Mouse (Mus musculus): ENCODE results near the gene Setdb1. TPM values are rescaled to one million over a fixed set of nuclear protein-coding genes. Genes with fewer than 3 reads are reported as not detected.

Setdb1 gene
- polyA plus RNA-seq, 1 experiment from 2014 or later = 7.5 TPM

DNA sequence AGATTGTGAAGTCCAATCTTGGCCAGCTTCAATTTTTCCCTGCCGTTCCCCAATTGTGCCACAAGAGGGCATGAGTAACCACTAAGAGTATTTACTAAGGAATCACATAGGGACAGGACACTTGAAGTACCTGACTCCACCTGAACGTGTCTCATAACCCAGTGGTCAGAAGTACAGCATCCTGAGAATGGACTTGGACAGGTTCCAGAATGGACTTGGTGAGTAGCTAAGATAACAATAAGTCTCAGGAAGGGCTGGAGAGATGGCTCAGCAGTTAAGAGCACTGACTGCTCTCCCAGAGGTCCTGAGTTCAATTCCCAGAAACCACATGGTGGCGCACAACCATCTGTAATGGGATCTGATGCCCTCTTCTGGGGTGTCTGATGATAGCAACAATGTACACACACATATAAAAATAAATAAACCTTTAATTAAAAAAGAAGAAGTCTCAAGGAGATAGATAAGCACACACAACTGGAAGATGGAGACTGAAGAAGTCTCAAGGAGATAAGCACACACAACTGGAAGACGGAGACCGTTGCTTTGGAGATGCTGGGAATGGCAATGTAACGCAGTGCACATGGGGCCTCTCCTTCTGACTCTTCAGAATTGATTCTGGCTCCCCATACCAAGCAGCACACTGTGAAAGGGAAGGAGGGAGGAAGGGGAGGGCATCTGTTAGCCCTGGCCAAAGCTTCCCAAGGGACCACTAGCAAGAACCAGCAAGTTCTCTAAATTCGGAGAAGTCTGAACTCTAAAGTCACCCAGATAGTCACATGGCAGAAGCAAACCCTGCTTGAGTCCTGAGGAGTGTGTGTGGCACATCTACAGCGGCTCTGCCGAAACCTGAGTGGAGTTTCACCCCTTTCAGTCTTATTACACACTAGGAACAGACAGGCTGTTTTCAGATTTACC lies 45.8 kb downstream of the Setdb1 start:
- ATAC-seq = peak; percentile 32; the same call in 1 of the 2 replicates
- no peak overlapping the region for H3K9ac ChIP-seq (ENCODE audit: low read depth, low read length)

DNA sequence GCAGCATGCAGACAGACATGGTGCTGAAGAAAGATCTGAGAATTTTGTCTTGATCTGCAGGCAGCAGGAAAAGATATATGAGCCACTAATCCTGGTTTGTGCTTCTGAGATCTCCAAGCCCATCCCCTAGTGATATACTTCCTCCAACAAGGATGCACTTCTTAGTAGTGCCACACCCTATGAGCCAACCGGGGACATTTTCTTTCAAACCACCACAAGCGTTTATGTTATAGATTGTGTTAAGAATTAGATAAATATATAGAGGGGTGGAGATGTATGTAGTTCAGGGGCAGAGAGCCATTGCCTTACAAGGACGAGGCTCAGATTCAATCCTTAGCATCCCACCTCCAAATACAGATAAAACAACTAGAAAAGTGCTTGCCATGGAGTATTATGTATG lies 46.5 kb downstream of the Setdb1 start:
- no peak for ATAC-seq
- H3K36me3 ChIP-seq (ENCODE audit: control insufficient read depth, insufficient read depth) = no peaks in the 10 kb centered on the region
- H3K9me3 ChIP-seq (ENCODE audit: control insufficient read depth) = no peaks in the 10 kb centered on the region
- H3K27ac ChIP-seq (ENCODE audit: low read depth, low read length) = no peak overlapping the region
- no peaks in the 10 kb centered on the region for H3K27me3 ChIP-seq (replicated peaks; ENCODE audit: control insufficient read depth, insufficient read depth, low read length)
- H3K4me1 ChIP-seq (replicated peaks; ENCODE audit: control insufficient read depth, insufficient read depth, low read length) = no peaks in the 10 kb centered on the region
- no peak overlapping the region for H3K4me2 ChIP-seq (replicated peaks; ENCODE audit: low read depth)
- no peak for TF ChIP-seq CTCF (IDR thresholded peaks at IDR 0.05; ENCODE audit: low read depth)
- H3K4me3 ChIP-seq (ENCODE audit: low read depth, low read length) = no peak overlapping the region
- 45% methylated on average over 3 of the region's 3 CpGs for WGBS
- H3K9ac ChIP-seq (ENCODE audit: low read depth, low read length) = no peak overlapping the region

More for the DNA sequence above, 45.8 kb downstream of the Setdb1 start:
- Histone ChIP-seq H3K27ac (ENCODE audit: low read depth, low read length) (no peak overlapping the region), H3K36me3 (ENCODE audit: control insufficient read depth, insufficient read depth) (no peaks in the 10 kb centered on the region), H3K27me3 (replicated peaks; ENCODE audit: control insufficient read depth, insufficient read depth, low read length) (no peaks in the 10 kb centered on the region), H3K4me1 (replicated peaks; ENCODE audit: control insufficient read depth, insufficient read depth, low read length) (no peaks in the 10 kb centered on the region; the same call in 1 of the 2 replicates), H3K9me3 (ENCODE audit: control insufficient read depth) (no peaks in the 10 kb centered on the region), H3K4me2 (replicated peaks; ENCODE audit: low read depth) (no peak overlapping the region), H3K4me3 (ENCODE audit: low read depth, low read length) (no peak overlapping the region)
- peak; percentile 85 for TF ChIP-seq CTCF (IDR thresholded peaks at IDR 0.05; ENCODE audit: low read depth)
- 68% methylated on average over 9 of the region's 9 CpGs for WGBS

DNA sequence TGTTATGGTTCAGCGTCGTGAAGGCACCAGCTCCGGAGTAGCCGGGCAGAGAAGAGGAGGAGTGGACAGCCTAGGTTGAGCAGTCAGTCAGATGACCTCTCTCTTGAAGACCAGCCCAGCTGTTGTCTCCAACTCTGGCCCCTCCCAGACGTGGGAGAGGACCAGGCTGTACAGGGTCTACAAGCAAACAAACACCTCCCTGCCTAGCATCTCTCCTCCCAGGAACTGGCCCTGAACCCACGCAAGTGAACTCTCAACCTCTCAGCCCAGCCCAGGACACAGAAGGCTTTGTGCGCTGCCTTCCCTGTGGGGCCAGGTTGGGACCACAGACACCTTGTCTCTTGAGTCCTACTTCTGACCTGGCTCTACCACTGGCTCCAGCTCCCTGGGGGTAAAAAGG lies 49.9 kb downstream of the Setdb1 start, which contains the start of gene Anxa9:
Gene Anxa9 (minus strand): TSS at position 77 of the 400 bp plus-strand sequence.
- no peak for ATAC-seq
- WGBS = 51% methylated on average over 7 of the region's 7 CpGs
- H3K36me3 ChIP-seq (ENCODE audit: control insufficient read depth, insufficient read depth) = no peaks in the 10 kb centered on the region
- no peak for TF ChIP-seq CTCF (IDR thresholded peaks at IDR 0.05; ENCODE audit: low read depth)
- no peak within 1 kb of the TSS for H3K27ac ChIP-seq (ENCODE audit: low read depth, low read length)
- H3K4me3 ChIP-seq (ENCODE audit: low read depth, low read length) = no peak within 1 kb of the TSS
- no peak within 1 kb of the TSS for H3K4me2 ChIP-seq (replicated peaks; ENCODE audit: low read depth)
- no peak within 1 kb of the TSS for H3K9ac ChIP-seq (ENCODE audit: low read depth, low read length)
- H3K4me1 ChIP-seq (replicated peaks; ENCODE audit: control insufficient read depth, insufficient read depth, low read length) = no peaks in the 10 kb centered on the region
- H3K9me3 ChIP-seq (ENCODE audit: control insufficient read depth) = no peaks in the 10 kb centered on the region
- no peaks in the 10 kb centered on the region for H3K27me3 ChIP-seq (replicated peaks; ENCODE audit: control insufficient read depth, insufficient read depth, low read length)

DNA sequence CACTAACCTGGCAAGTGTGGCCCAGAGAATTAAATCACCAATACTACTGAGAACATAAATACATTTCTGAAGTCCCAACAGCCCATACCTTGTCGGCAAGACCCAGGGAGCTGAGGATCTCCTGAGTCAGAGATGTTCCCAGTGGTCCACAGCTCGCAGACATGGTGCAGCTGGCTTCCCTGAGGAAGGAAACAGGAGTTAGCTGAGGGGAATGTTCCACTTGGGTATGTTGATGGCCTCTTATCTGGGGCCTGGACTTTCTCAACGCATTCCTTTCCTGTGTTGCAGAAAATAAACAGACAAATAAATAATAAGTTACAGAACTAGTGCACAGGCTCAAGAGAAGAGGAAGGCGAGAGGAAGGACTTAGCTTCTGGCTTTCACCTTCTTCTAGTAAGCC lies 50.8 kb downstream of the Setdb1 start:
- no peaks in the 10 kb centered on the region for H3K36me3 ChIP-seq (ENCODE audit: control insufficient read depth, insufficient read depth)
- no peak overlapping the region for H3K27ac ChIP-seq (ENCODE audit: low read depth, low read length)
- H3K4me3 ChIP-seq (ENCODE audit: low read depth, low read length) = no peak overlapping the region
- no peak for TF ChIP-seq CTCF (IDR thresholded peaks at IDR 0.05; ENCODE audit: low read depth)
- no peaks in the 10 kb centered on the region for H3K9me3 ChIP-seq (ENCODE audit: control insufficient read depth)
- no peaks in the 10 kb centered on the region for H3K4me1 ChIP-seq (replicated peaks; ENCODE audit: control insufficient read depth, insufficient read depth, low read length)
- H3K4me2 ChIP-seq (replicated peaks; ENCODE audit: low read depth) = no peak overlapping the region
- ATAC-seq = no peak
- no peak overlapping the region for H3K9ac ChIP-seq (ENCODE audit: low read depth, low read length)
- no peaks in the 10 kb centered on the region for H3K27me3 ChIP-seq (replicated peaks; ENCODE audit: control insufficient read depth, insufficient read depth, low read length)
- 67% methylated on average over 4 of the region's 4 CpGs for WGBS

DNA sequence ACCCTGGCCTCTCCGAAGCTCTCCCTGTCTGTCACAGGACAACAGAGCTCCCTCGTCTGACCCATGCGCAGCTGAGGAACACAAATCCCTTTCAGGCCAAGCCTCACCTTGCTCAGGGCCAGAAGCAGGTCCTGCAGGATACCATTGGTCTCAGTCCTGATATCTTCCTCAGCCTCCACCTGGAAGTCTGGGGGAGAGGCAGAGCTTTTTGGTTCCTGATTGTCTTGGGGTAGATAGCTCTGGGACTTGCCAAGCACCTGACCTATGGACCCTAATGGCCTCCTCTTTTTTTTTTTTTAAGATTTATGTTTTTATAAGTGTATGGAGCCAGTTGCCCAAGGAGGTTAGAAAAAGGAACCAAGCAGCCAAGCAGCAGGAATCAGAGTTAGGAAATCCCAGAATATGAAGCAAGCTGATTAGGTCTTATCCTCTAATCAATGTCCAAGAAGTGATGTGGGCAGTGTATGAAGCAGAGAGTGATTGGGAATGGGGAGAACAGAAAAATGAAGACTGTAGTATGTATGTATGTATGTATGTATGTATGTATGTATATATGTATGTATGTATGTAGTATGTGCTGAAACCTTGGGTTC lies 55.7 kb downstream of the Setdb1 start:
- no peak for TF ChIP-seq CTCF (IDR thresholded peaks at IDR 0.05; ENCODE audit: low read depth)
- H3K9me3 ChIP-seq (ENCODE audit: control insufficient read depth) = no peaks in the 10 kb centered on the region
- no peak overlapping the region for H3K27ac ChIP-seq (ENCODE audit: low read depth, low read length)
- WGBS = 50% methylated on average over 3 of the region's 3 CpGs
- peak; percentile 36; the same call in 1 of the 2 replicates for ATAC-seq
- H3K27me3 ChIP-seq (replicated peaks; ENCODE audit: control insufficient read depth, insufficient read depth, low read length) = no peaks in the 10 kb centered on the region
- no peak overlapping the region for H3K4me3 ChIP-seq (ENCODE audit: low read depth, low read length)
- peak overlapping the region; percentile 21; the same call in 1 of the 2 replicates for H3K4me2 ChIP-seq (replicated peaks; ENCODE audit: low read depth)
- no peak overlapping the region for H3K9ac ChIP-seq (ENCODE audit: low read depth, low read length)
- H3K36me3 ChIP-seq (ENCODE audit: control insufficient read depth, insufficient read depth) = no peaks in the 10 kb centered on the region; the same call in 1 of the 2 replicates
- H3K4me1 ChIP-seq (replicated peaks; ENCODE audit: control insufficient read depth, insufficient read depth, low read length) = no peaks in the 10 kb centered on the region

DNA sequence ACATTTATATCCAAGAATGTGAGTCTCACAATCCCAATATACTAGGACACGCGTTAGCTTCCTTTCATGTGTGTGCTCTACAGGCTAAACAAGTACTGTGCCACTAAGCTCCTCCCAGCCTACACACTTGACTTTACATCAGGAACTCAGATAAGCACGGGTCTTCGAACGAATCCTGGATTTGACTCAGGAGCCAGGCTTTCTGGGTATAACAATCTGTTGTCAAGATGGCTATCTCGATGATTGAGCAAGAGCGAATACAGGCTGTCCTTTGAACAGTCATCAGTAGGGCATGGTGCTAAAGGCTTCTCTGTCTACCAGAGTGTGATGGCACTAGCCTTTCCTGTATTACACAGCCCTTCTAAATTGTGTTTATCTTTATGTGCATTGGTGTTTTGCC lies 59.0 kb downstream of the Setdb1 start:
- peak; percentile 73 for ATAC-seq
- Histone ChIP-seq H3K27ac (ENCODE audit: low read depth, low read length) (peak overlapping the region; percentile 46), H3K4me2 (replicated peaks; ENCODE audit: low read depth) (no peak overlapping the region), H3K9ac (ENCODE audit: low read depth, low read length) (no peak overlapping the region), H3K27me3 (replicated peaks; ENCODE audit: control insufficient read depth, insufficient read depth, low read length) (no peaks in the 10 kb centered on the region), H3K4me3 (ENCODE audit: low read depth, low read length) (no peak overlapping the region), H3K9me3 (ENCODE audit: control insufficient read depth) (no peaks in the 10 kb centered on the region), H3K36me3 (ENCODE audit: control insufficient read depth, insufficient read depth) (peaks cover 15% of the 10 kb centered on the region), H3K4me1 (replicated peaks; ENCODE audit: control insufficient read depth, insufficient read depth, low read length) (no peaks in the 10 kb centered on the region)
- no peak for TF ChIP-seq CTCF (IDR thresholded peaks at IDR 0.05; ENCODE audit: low read depth)
- 39% methylated on average over 7 of the region's 7 CpGs for WGBS
